Comparison of ENCODE assay signal across 22 mouse cellular contexts in genomic region chr6:116615719-116616118, GRCm38 (mm10). TPM values are rescaled to one million over a fixed set of nuclear protein-coding genes. Genes with fewer than 3 reads are reported as not detected.
"Had no signal": no experiment of that assay in that cellular context is flagged by ENCODE, and none has a peak within 500 bp of the region (broad histone marks: within the 10 kb centered on the region; RNA-seq: fewer than 3 reads in every experiment).

No protein-coding gene starts in this region.

- H3K36me3 ChIP-seq: limb, embryonic 12.5 days; liver, embryonic 13.5 days; lung, embryonic 15.5 days; midbrain, embryonic 13.5 days; stomach, embryonic 15.5 days had no signal

- ATAC-seq: liver, postnatal 0 days; midbrain, embryonic 13.5 days had no signal

- H3K4me3 ChIP-seq: limb, embryonic 12.5 days; liver, embryonic 13.5 days; lung, embryonic 15.5 days; midbrain, embryonic 13.5 days; stomach, embryonic 15.5 days had no signal

- H3K9ac ChIP-seq: limb, embryonic 12.5 days; liver, embryonic 13.5 days; liver, postnatal 0 days; lung, embryonic 15.5 days; midbrain, embryonic 13.5 days; stomach, embryonic 15.5 days had no signal

- H3K27me3 ChIP-seq: limb, embryonic 12.5 days; liver, embryonic 13.5 days; lung, embryonic 15.5 days; midbrain, embryonic 13.5 days; stomach, embryonic 15.5 days had no signal

- H3K4me1 ChIP-seq: limb, embryonic 12.5 days; liver, embryonic 13.5 days; lung, embryonic 15.5 days; midbrain, embryonic 13.5 days; stomach, embryonic 15.5 days had no signal

- DNase-seq: kidney, postnatal 25 days; layer of hippocampus, adult 9-11 months; layer of hippocampus, postnatal 36 days; liver; liver, embryonic 13.5 days; liver, postnatal 0 days; lung, postnatal 14 days; right cerebral cortex, postnatal 14 days; thymus, adult 2 months; thymus, postnatal 25 days had no signal

- H3K27ac ChIP-seq: limb, embryonic 12.5 days; liver, embryonic 13.5 days; lung, embryonic 15.5 days; macrophage; midbrain, embryonic 13.5 days; stomach, embryonic 15.5 days had no signal

RNA-seq across cellular contexts. Expression of gene Olfr215, which starts 31.7 kb away (rescaled TPM):
- total RNA-seq: layer of hippocampus, postnatal 36 days; left cerebral cortex, adult 8-10 months; left cerebral cortex, postnatal 36 days had no signal
- polyA plus RNA-seq: kidney, embryonic 16.5 days; limb, embryonic 12.5 days; liver, embryonic 13.5 days; liver, postnatal 0 days; lung, embryonic 15.5 days; macrophage; midbrain, embryonic 13.5 days; midbrain, postnatal 0 days; neural tube, embryonic 14.5 days; spleen, adult 2 months; stomach, embryonic 15.5 days; thymus, adult 2 months; urinary bladder, adult 2 months had no signal
